Mouse (Mus musculus) intestine, postnatal 0 days (tissue): ENCODE data around the gene Rcn3. TPM values are rescaled to one million over a fixed set of nuclear protein-coding genes. Genes with fewer than 3 reads are reported as not detected.
"Not testable (repeated sequence)": the region's sequence is repeated elsewhere in the genome, so short reads cannot be mapped to it uniquely, and the experiment has no call there.

Experiments
- ATAC-seq: fragments of 200-750 bp; cut with Nextera tagmentation; 2 replicates; pipeline ENCODE4 v1.8.0; 2017; ENCODE audit warnings: mild to moderate bottlenecking, moderate TSS enrichment, moderate library complexity
- H3K27ac ChIP-seq: fragments of 300-500 bp; sonication (generic); 2 replicates; pipeline ENCODE4 v1.5.1; 2014; ENCODE audit warnings: mild to moderate bottlenecking, low read depth, low read length, moderate library complexity
- H3K27me3 ChIP-seq: fragments of 300-500 bp; sonication (generic); replicated peaks from 2 replicates; pipeline ENCODE4 v1.6.1; 2014; ENCODE audit warnings: low read length, mixed read lengths; ENCODE audit not compliant: control insufficient read depth, insufficient read depth
- H3K36me3 ChIP-seq: fragments of 300-500 bp; sonication (generic); 2 replicates; pipeline ENCODE4 v1.6.1; 2014; ENCODE audit warnings: mild to moderate bottlenecking, moderate library complexity; ENCODE audit not compliant: control insufficient read depth, insufficient read depth
- H3K4me1 ChIP-seq: fragments of 300-500 bp; sonication (generic); replicated peaks from 2 replicates; pipeline ENCODE4 v1.6.1; 2014; ENCODE audit warnings: antibody characterized with exemption, low read length, mixed read lengths; ENCODE audit not compliant: control insufficient read depth, insufficient read depth
- H3K4me2 ChIP-seq: fragments of 300-500 bp; sonication (generic); replicated peaks from 2 replicates; pipeline ENCODE4 v1.6.1; 2014; ENCODE audit warnings: low read depth, mild to moderate bottlenecking, moderate library complexity
- H3K4me3 ChIP-seq: fragments of 300-500 bp; sonication (generic); 2 replicates; pipeline ENCODE4 v1.5.1; 2014; ENCODE audit warnings: low read depth, low read length
- H3K9ac ChIP-seq: fragments of 300-500 bp; sonication (generic); 2 replicates; pipeline ENCODE4 v1.6.1; 2014; ENCODE audit warnings: mild to moderate bottlenecking, low read depth, low read length
- H3K9me3 ChIP-seq: fragments of 300-500 bp; sonication (generic); 2 replicates; pipeline ENCODE4 v1.6.1; 2016; ENCODE audit warnings: mixed run types; ENCODE audit not compliant: control insufficient read depth
- CTCF ChIP-seq: sonication (generic); IDR thresholded peaks from 2 replicates; pipeline ENCODE4 v1.5.1; 2016; ENCODE audit warnings: low read depth, mild to moderate bottlenecking, control low read depth, antibody characterized with exemption, moderate library complexity
- WGBS: fragments of 180-500 bp; shearing (Covaris S2); extraction: QIAGEN DNeasy Blood & Tissue Kit; methylation state at CpG from one replicate; pipeline ENCODE4 v1.1.7; 2014; 5-methylcytosine and 5-hydroxymethylcytosine counted together
- polyA plus RNA-seq: library from polyadenylated mRNA; unstranded; fragments of >200 nt; fragmentation: Nextera tagmentation; extraction: Ambion mirVana; gene quantifications from 2 replicates; pipeline ENCODE4 v1.2.1, GENCODE M21; 2015

The Rcn3 gene
- polyA plus RNA-seq, 1 experiment from 2014 or later, result 85.6 TPM

GRCm38 (mm10) chr7:45102441-45102840, 10.4 kb upstream of the Rcn3 start:
- Histone ChIP-seq H3K4me2 (peak overlapping the region; percentile 67), H3K4me3 (peak overlapping the region; percentile 45), H3K9ac (peak overlapping the region; percentile 71), H3K27ac (peak overlapping the region; percentile 85), H3K9me3 (no peaks in the 10 kb centered on the region), H3K4me1 (no peaks in the 10 kb centered on the region; the same call in none of the 2 replicates), H3K36me3 (peaks cover 15% of the 10 kb centered on the region; the same call in 1 of the 2 replicates), H3K27me3 (no peaks in the 10 kb centered on the region)
- ATAC-seq, result no peak
- WGBS, result 52% methylated on average over 11 of the region's 11 CpGs
- no peak for TF ChIP-seq CTCF

DNA sequence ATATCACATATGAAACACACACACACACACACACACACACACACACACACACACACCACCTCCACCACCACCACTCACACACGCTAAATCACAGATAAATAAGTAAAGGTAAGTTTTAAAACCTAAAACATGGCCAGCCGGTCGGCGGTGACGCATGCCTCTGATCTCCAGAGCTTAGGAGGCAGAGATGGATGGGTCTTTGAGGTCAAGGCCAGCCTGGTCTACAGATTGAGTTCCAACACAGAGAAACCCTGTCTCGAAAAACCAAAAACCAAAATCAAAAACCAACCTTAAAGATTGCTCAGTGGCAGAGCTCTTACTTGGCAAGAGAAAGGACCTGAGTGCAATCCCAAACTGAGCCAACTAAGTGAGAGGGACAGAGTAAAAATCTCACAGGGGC, 8.0 kb upstream of the Rcn3 start:
- ATAC-seq, result no peak
- Histone ChIP-seq H3K4me1 (no peaks in the 10 kb centered on the region; the same call in 1 of the 2 replicates), H3K4me2 (peak overlapping the region; percentile 67), H3K9me3 (no peaks in the 10 kb centered on the region), H3K27me3 (no peaks in the 10 kb centered on the region), H3K9ac (no peak overlapping the region; the same call in 1 of the 2 replicates), H3K4me3 (peak overlapping the region; percentile 45), H3K36me3 (peaks cover 36% of the 10 kb centered on the region), H3K27ac (no peak overlapping the region)
- TF ChIP-seq CTCF, result no peak
- WGBS, result 90% methylated on average over 6 of the region's 6 CpGs

DNA sequence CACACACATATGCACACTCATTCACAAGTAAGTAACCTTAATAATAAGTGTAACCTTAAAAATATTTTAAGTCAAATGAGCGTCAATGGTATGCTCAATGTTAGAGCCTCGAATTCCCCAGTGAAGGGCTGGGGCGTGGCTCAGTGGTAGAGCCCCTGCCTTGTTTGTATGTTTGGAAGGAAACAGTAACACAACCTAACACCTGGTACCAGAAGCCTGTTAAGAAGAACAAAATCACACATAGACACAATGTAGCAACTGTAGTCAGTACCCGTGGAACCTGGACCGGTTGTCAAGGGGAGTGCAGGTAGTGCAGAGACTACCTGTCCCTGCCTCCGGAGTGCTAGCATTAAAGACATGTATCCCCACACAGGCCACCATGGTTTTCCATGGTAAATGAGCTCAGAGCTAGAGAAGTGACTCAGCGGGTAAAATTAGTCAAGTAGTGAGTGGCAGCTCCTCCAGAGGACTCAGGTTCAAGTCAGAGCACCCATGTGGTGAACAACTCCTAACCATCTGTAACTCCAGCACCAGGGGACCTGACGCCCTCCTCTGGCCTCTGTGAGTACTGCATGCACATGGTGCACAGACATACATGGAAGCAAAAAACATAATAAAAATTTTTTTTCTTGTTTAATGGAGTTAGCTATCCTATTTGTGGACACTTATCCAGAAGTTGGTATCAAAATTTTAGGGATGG, 6.7 kb upstream of the Rcn3 start:
- 0 out of 2 replicates have a peak overlapping the region, but pooled peaks have one; percentile 12 for H3K4me3 ChIP-seq
- H3K9me3 ChIP-seq, result no peaks in the 10 kb centered on the region
- peak overlapping the region; percentile 67 for H3K4me2 ChIP-seq
- peak; percentile 63 for TF ChIP-seq CTCF
- H3K4me1 ChIP-seq, result no peaks in the 10 kb centered on the region; the same call in 1 of the 2 replicates
- H3K9ac ChIP-seq, result no peak overlapping the region
- no peak overlapping the region for H3K27ac ChIP-seq
- H3K36me3 ChIP-seq, result peaks cover 43% of the 10 kb centered on the region
- no peak for ATAC-seq
- WGBS, result 89% methylated on average over 8 of the region's 8 CpGs
- H3K27me3 ChIP-seq, result no peaks in the 10 kb centered on the region

GRCm38 (mm10) chr7:45097479-45097878, 5.5 kb upstream of the Rcn3 start:
- 42% methylated on average over 6 of the region's 6 CpGs for WGBS
- ATAC-seq, result no peak
- Histone ChIP-seq H3K27ac (no peak overlapping the region; the same call in 1 of the 2 replicates), H3K27me3 (no peaks in the 10 kb centered on the region), H3K4me2 (0 out of 2 replicates have a peak overlapping the region, but pooled peaks have one; percentile 6), H3K9me3 (no peaks in the 10 kb centered on the region), H3K9ac (no peak overlapping the region), H3K36me3 (peaks cover 39% of the 10 kb centered on the region), H3K4me1 (no peaks in the 10 kb centered on the region; the same call in 1 of the 2 replicates), H3K4me3 (no peak overlapping the region)
- no peak for TF ChIP-seq CTCF

DNA sequence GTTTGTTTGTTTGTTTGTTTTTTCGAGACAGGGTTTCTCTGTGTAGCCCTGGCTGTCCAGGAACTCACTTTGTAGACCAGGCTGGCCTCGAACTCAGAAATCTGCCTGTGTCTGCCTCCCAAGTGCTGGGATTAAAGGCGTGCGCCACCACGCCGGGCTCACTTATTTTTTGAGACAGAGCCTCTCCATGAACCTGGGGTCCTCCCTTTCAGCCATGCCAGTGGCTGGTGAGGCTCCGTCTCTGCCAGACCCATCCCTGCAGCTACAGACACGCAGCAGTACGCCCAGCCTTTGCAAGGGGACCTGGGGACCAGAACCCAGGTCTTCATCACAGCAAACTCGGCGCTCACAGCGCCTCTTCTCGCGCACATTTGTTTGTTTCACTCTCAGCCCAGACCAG, 3.9 kb upstream of the Rcn3 start:
- not testable (repeated sequence) for H3K4me1 ChIP-seq, H3K9me3 ChIP-seq, H3K27ac ChIP-seq, H3K4me2 ChIP-seq, ATAC-seq, H3K4me3 ChIP-seq, H3K27me3 ChIP-seq, H3K9ac ChIP-seq
- WGBS, result 91% methylated on average over 14 of the region's 14 CpGs
- H3K36me3 ChIP-seq, result peaks cover 29% of the 10 kb centered on the region

GRCm38 (mm10) chr7:45095367-45095766, 3.3 kb upstream of the Rcn3 start:
- Histone ChIP-seq H3K9me3 (no peaks in the 10 kb centered on the region), H3K9ac (no peak overlapping the region), H3K4me2 (no peak overlapping the region), H3K4me3 (no peak overlapping the region), H3K27me3 (no peaks in the 10 kb centered on the region), H3K4me1 (no peaks in the 10 kb centered on the region), H3K36me3 (peaks cover 29% of the 10 kb centered on the region), H3K27ac (no peak overlapping the region)
- ATAC-seq, result no peak; the same call in 1 of the 2 replicates
- WGBS, result 80% methylated on average over 6 of the region's 6 CpGs
- TF ChIP-seq CTCF, result no peak
